Mouse (Mus musculus) ES-E14 (cell line): Measurements from ENCODE around the gene Alpl. TPM values are rescaled to one million over a fixed set of nuclear protein-coding genes. Genes with fewer than 3 reads are reported as not detected.

Experiments
- DNase-seq: peaks from one replicate; pipeline ENCODE4 v3.0.0-alpha.2; 2013; ENCODE audit warnings: low read depth, low spot score
- H3K27ac ChIP-seq: 2 replicates; pipeline ENCODE4 v1.5.1; 2012; ENCODE audit warnings: low read depth, mild to moderate bottlenecking, low read length, moderate library complexity, mixed read lengths; ENCODE audit not compliant: poor library complexity, insufficient read depth, severe bottlenecking
- H3K36me3 ChIP-seq: 2 replicates; pipeline ENCODE4 v1.6.1; 2012; ENCODE audit warnings: mild to moderate bottlenecking, low read length, moderate library complexity, mixed read lengths; ENCODE audit not compliant: control insufficient read depth, poor library complexity, insufficient read depth, severe bottlenecking
- H3K4me1 ChIP-seq, 2 experiments: fragments of 150-350 bp in 1 of 2; sonication (generic) in 1 of 2; 2 replicates each; pipeline ENCODE4 v1.6.1; 2012; ENCODE audit warnings: low read length in 2 of 2, mild to moderate bottlenecking in 1 of 2, mixed read lengths in 1 of 2; ENCODE audit not compliant: control insufficient read depth in 2 of 2, insufficient read depth in 2 of 2, poor library complexity in 1 of 2
- H3K4me3 ChIP-seq, 2 experiments: fragments of 150-350 bp in 1 of 2; sonication (generic) in 1 of 2; 2 replicates each; pipeline ENCODE4 v1.5.1; 2012; ENCODE audit warnings: low read length in 2 of 2, low read depth in 1 of 2, mild to moderate bottlenecking in 1 of 2, mixed read lengths in 1 of 2; ENCODE audit not compliant: insufficient read depth in 1 of 2, poor library complexity in 1 of 2, severe bottlenecking in 1 of 2
- H3K9ac ChIP-seq: 2 replicates; pipeline ENCODE4 v1.6.1; 2012; ENCODE audit warnings: low read depth, mild to moderate bottlenecking, low read length, mixed read lengths; ENCODE audit not compliant: poor library complexity, insufficient read depth, severe bottlenecking
- H3K9me3 ChIP-seq: fragments of 150-350 bp; sonication (generic); 2 replicates; pipeline ENCODE4 v1.6.1; 2012; ENCODE audit warnings: low read depth, mild to moderate bottlenecking, low read length; ENCODE audit not compliant: control insufficient read depth, insufficient read depth
- CHD2 ChIP-seq: IDR thresholded peaks from 2 replicates; pipeline ENCODE4 v1.6.1; 2014; ENCODE audit warnings: mild to moderate bottlenecking, low read depth, low read length, inconsistent platforms
- HCFC1 ChIP-seq: IDR thresholded peaks from 2 replicates; pipeline ENCODE4 v1.6.1; 2012; ENCODE audit warnings: low read length, inconsistent platforms, borderline replicate concordance; ENCODE audit not compliant: insufficient read depth
- MAFK ChIP-seq: IDR thresholded peaks from 2 replicates; pipeline ENCODE4 v1.6.1; 2014; ENCODE audit warnings: mild to moderate bottlenecking, low read depth, low read length, inconsistent platforms; ENCODE audit not compliant: insufficient read depth
- ZC3H11A ChIP-seq: IDR thresholded peaks from 2 replicates; pipeline ENCODE4 v1.6.1; 2012; ENCODE audit warnings: low read depth, mild to moderate bottlenecking, inconsistent platforms, low read length, borderline replicate concordance
- ZNF384 ChIP-seq: IDR thresholded peaks from 2 replicates; pipeline ENCODE4 v1.6.1; 2012; ENCODE audit warnings: low read depth, low read length, inconsistent platforms
- in situ Hi-C, 2 experiments: fragments of 600-800 bp; cut with MboI; formaldehyde crosslinking; loops; one replicate each; pipeline ENCODE4 v1.15.1; 2025; ENCODE audit warnings: low sequenced_read_pairs in 2 of 2, inconsistent platforms in 1 of 2; ENCODE audit not compliant: unreplicated experiment in 2 of 2
- total RNA-seq: library from RNA; depleted of rRNA; stranded (reverse); fragments of 300-350 nt; gene quantifications from 2 replicates; pipeline ENCODE4 v1.2.3, GENCODE M21; 2012

Gene Alpl
- total RNA-seq, 1 experiment = 234 TPM

GRCm38 (mm10) chr4:137812946-137813708 lies 16.9 kb upstream of the Alpl start:
- in situ Hi-C loops = no loop called here

GRCm38 (mm10) chr4:137809999-137810398 lies 13.8 kb upstream of the Alpl start:
- no peak for DNase-seq
- in situ Hi-C loops = no loop called here
- H3K4me1 ChIP-seq = peaks cover 0 to 2% of the 10 kb centered on the region in 2 experiments; a peak in 1 of 4 replicates
- TF ChIP-seq HCFC1 (no peak), ZC3H11A (no peak)
- H3K9ac ChIP-seq = no peak overlapping the region
- no peaks in the 10 kb centered on the region for H3K36me3 ChIP-seq
- H3K27ac ChIP-seq = no peak overlapping the region
- no peaks in the 10 kb centered on the region for H3K9me3 ChIP-seq
- H3K4me3 ChIP-seq = no peak overlapping the region

More at GRCm38 (mm10) chr4:137812946-137813708, 16.9 kb upstream of the Alpl start:
- TF ChIP-seq ZNF384 (no peak), MAFK (no peak), ZC3H11A (no peak), CHD2 (no peak), HCFC1 (no peak)
- Histone ChIP-seq H3K4me3 (no peak overlapping the region), H3K4me1 (no peaks in the 10 kb centered on the region; a peak in 1 of 4 replicates), H3K27ac (no peak overlapping the region), H3K36me3 (no peaks in the 10 kb centered on the region), H3K9me3 (no peaks in the 10 kb centered on the region), H3K9ac (no peak overlapping the region)
- no peak for DNase-seq

GRCm38 (mm10) chr4:137807301-137807851 lies 11.2 kb upstream of the Alpl start:
- Histone ChIP-seq H3K9me3 (no peaks in the 10 kb centered on the region), H3K9ac (no peak overlapping the region), H3K36me3 (no peaks in the 10 kb centered on the region), H3K4me1 (0 out of 4 replicates have a peak, but pooled peaks cover 0 to 2% of the 10 kb centered on the region in 2 experiments), H3K4me3 (no peak overlapping the region), H3K27ac (no peak overlapping the region)
- in situ Hi-C loops = no loop called here
- no peak for DNase-seq
- TF ChIP-seq CHD2 (no peak), HCFC1 (no peak), MAFK (no peak), ZNF384 (no peak), ZC3H11A (no peak)

- Histone ChIP-seq H3K4me3 (no peak overlapping the region), H3K36me3 (no peaks in the 10 kb centered on the region), H3K9me3 (no peaks in the 10 kb centered on the region), H3K27ac (peak overlapping the region; percentile 88; the same call in 1 of the 2 replicates), H3K4me1 (peaks cover 6 to 35% of the 10 kb centered on the region in 2 experiments), H3K9ac (no peak overlapping the region)
- in situ Hi-C loops = no loop called here
- no peak for TF ChIP-seq ZNF384
- TF ChIP-seq HCFC1 = no peak
- TF ChIP-seq CHD2 = no peak
- no peak for TF ChIP-seq ZC3H11A
- no peak for TF ChIP-seq MAFK
- peak; percentile 89 for DNase-seq
Measured at GRCm38 (mm10) chr4:137801196-137801595, 5.0 kb upstream of the Alpl start.
